Mouse (Mus musculus) midbrain, embryonic 16.5 days (tissue): ENCODE results near the gene Tmem210. TPM values are rescaled to one million over a fixed set of nuclear protein-coding genes. Genes with fewer than 3 reads are reported as not detected.
A peak's percentile ranks its signal among the peaks of the same experiment; 100 is the strongest.
"Not testable (repeated sequence)": the region's sequence is repeated elsewhere in the genome, so short reads cannot be mapped to it uniquely, and the experiment has no call there.

ENCODE experiments used
- ATAC-seq: fragments of 200-750 bp; cut with Nextera tagmentation; 2 replicates; pipeline ENCODE4 v1.8.0; 2017; ENCODE audit warnings: moderate TSS enrichment
- H3K27ac ChIP-seq: fragments of 300-500 bp; sonication (generic); 2 replicates; pipeline ENCODE4 v1.5.1; 2014; ENCODE audit warnings: mild to moderate bottlenecking, low read length, mixed read lengths
- H3K27me3 ChIP-seq: fragments of 300-500 bp; sonication (generic); 2 replicates; pipeline ENCODE4 v1.6.1; 2014; ENCODE audit warnings: low read depth, low read length, mixed read lengths; ENCODE audit not compliant: control insufficient read depth, insufficient read depth
- H3K36me3 ChIP-seq: fragments of 300-500 bp; sonication (generic); 2 replicates; pipeline ENCODE4 v1.6.1; 2014; ENCODE audit warnings: mild to moderate bottlenecking, low read length, moderate library complexity, mixed read lengths; ENCODE audit not compliant: control insufficient read depth, insufficient read depth
- H3K4me1 ChIP-seq: fragments of 300-500 bp; sonication (generic); 2 replicates; pipeline ENCODE4 v1.6.1; 2014; ENCODE audit warnings: mild to moderate bottlenecking, low read length, mixed read lengths; ENCODE audit not compliant: control insufficient read depth, insufficient read depth
- H3K4me2 ChIP-seq: fragments of 300-500 bp; sonication (generic); 2 replicates; pipeline ENCODE4 v1.6.1; 2014; ENCODE audit warnings: mild to moderate bottlenecking, low read length, mixed read lengths
- H3K4me3 ChIP-seq: fragments of 300-500 bp; sonication (generic); 2 replicates; pipeline ENCODE4 v1.5.1; 2014; ENCODE audit warnings: low read depth, mild to moderate bottlenecking, low read length, moderate library complexity, mixed read lengths
- H3K9ac ChIP-seq: fragments of 300-500 bp; sonication (generic); 2 replicates; pipeline ENCODE4 v1.6.1; 2014; ENCODE audit warnings: low read depth, low read length, mixed read lengths
- H3K9me3 ChIP-seq: fragments of 300-500 bp; sonication (generic); replicated peaks from 2 replicates; pipeline ENCODE4 v1.6.1; 2014; ENCODE audit warnings: mild to moderate bottlenecking, low read length, mixed read lengths; ENCODE audit not compliant: control insufficient read depth, poor library complexity, severe bottlenecking
- WGBS: fragments of 180-500 bp; shearing (Covaris S2); extraction: QIAGEN DNeasy Blood & Tissue Kit; methylation state at CpG from one replicate; pipeline ENCODE4 v1.1.7; 2014; 5-methylcytosine and 5-hydroxymethylcytosine counted together
- polyA plus RNA-seq: library from polyadenylated mRNA; unstranded; fragments of >200 nt; fragmentation: Nextera tagmentation; extraction: Ambion mirVana; gene quantifications from 2 replicates; pipeline ENCODE4 v1.2.1, GENCODE M21; 2015

The Tmem210 gene
- polyA plus RNA-seq, 1 experiment from 2014 or later: not detected

- peaks cover 15% of the 10 kb centered on the region for H3K36me3 ChIP-seq
- H3K27me3 ChIP-seq: no peaks in the 10 kb centered on the region
- no peak within 1 kb of the TSS for H3K27ac ChIP-seq
- no peak within 1 kb of the TSS for H3K4me3 ChIP-seq
- no peak within 1 kb of the TSS for H3K9ac ChIP-seq
- WGBS: 92% methylated on average over 10 of the region's 10 CpGs
- no peak within 1 kb of the TSS for H3K4me2 ChIP-seq
- ATAC-seq: no peak
- no peaks in the 10 kb centered on the region for H3K9me3 ChIP-seq
- H3K4me1 ChIP-seq: peaks cover 12% of the 10 kb centered on the region
Observed at GRCm38 (mm10) chr2:25246183-25247072, 41.5 kb upstream of the Tmem210 start, which contains the start of gene AL732309.1. Gene AL732309.1 (minus strand): TSS chr2:25246863.

- no peaks in the 10 kb centered on the region for H3K27me3 ChIP-seq
- no peak for ATAC-seq
- no peak overlapping the region for H3K4me2 ChIP-seq
- H3K27ac ChIP-seq: no peak overlapping the region
- peaks cover 13% of the 10 kb centered on the region for H3K36me3 ChIP-seq
- H3K9ac ChIP-seq: no peak overlapping the region
- 80% methylated on average over 1 of the region's 1 CpGs for WGBS
- H3K4me1 ChIP-seq: peaks cover 19% of the 10 kb centered on the region
- H3K4me3 ChIP-seq: no peak overlapping the region
- H3K9me3 ChIP-seq: no peaks in the 10 kb centered on the region
Observed at GRCm38 (mm10) chr2:25252331-25252730, 35.6 kb upstream of the Tmem210 start.

GRCm38 (mm10) chr2:25255284-25255779 lies 32.6 kb upstream of the Tmem210 start, which contains the start of gene Tmem203:
Gene Tmem203 (plus strand): TSS chr2:25255439.
- ATAC-seq: peak; percentile 91
- Histone ChIP-seq H3K36me3 (0 out of 2 replicates have a peak, but pooled peaks cover 4% of the 10 kb centered on the region), H3K4me2 (peak within 1 kb of the TSS; percentile 99), H3K9ac (peak within 1 kb of the TSS; percentile 89), H3K4me1 (peaks cover 23% of the 10 kb centered on the region), H3K27me3 (no peaks in the 10 kb centered on the region), H3K9me3 (no peaks in the 10 kb centered on the region), H3K27ac (peak within 1 kb of the TSS; percentile 83), H3K4me3 (peak within 1 kb of the TSS; percentile 97)
- under 1% methylated on average over 39 of the region's 39 CpGs for WGBS

GRCm38 (mm10) chr2:25256443-25257109 lies 31.4 kb upstream of the Tmem210 start:
- Histone ChIP-seq H3K4me2 (peak overlapping the region; percentile 99), H3K4me1 (peaks cover 23% of the 10 kb centered on the region), H3K4me3 (peak overlapping the region; percentile 97)
- H3K9ac ChIP-seq, H3K9me3 ChIP-seq, ATAC-seq, H3K27me3 ChIP-seq, H3K36me3 ChIP-seq, H3K27ac ChIP-seq: not testable (repeated sequence)
- WGBS: 54% methylated on average over 10 of the region's 12 CpGs

GRCm38 (mm10) chr2:25257250-25257649 lies 30.7 kb upstream of the Tmem210 start:
- 90% methylated on average over 5 of the region's 5 CpGs for WGBS
- ATAC-seq, H3K36me3 ChIP-seq, H3K27ac ChIP-seq, H3K4me3 ChIP-seq, H3K27me3 ChIP-seq, H3K4me2 ChIP-seq, H3K9me3 ChIP-seq, H3K9ac ChIP-seq: not testable (repeated sequence)
- H3K4me1 ChIP-seq: peaks cover 27% of the 10 kb centered on the region

- no peak overlapping the region for H3K4me3 ChIP-seq
- ATAC-seq: no peak
- peaks cover 36% of the 10 kb centered on the region for H3K4me1 ChIP-seq
- no peaks in the 10 kb centered on the region for H3K36me3 ChIP-seq
- peaks cover under 1% of the 10 kb centered on the region for H3K27me3 ChIP-seq
- no peak overlapping the region for H3K4me2 ChIP-seq
- no peak overlapping the region for H3K27ac ChIP-seq
- 44% methylated on average over 2 of the region's 2 CpGs for WGBS
- H3K9me3 ChIP-seq: no peaks in the 10 kb centered on the region
- H3K9ac ChIP-seq: no peak overlapping the region
Observed at GRCm38 (mm10) chr2:25258887-25259286, 29.1 kb upstream of the Tmem210 start.

- H3K27ac ChIP-seq: peak overlapping the region; percentile 69
- peaks cover 51% of the 10 kb centered on the region for H3K4me1 ChIP-seq
- peak overlapping the region; percentile 85 for H3K4me3 ChIP-seq
- H3K4me2 ChIP-seq: peak overlapping the region; percentile 64
- peak overlapping the region; percentile 71 for H3K9ac ChIP-seq
- ATAC-seq: peak; percentile 4
- H3K36me3 ChIP-seq: no peaks in the 10 kb centered on the region
- 43% methylated on average over 11 of the region's 12 CpGs for whole genome bisulfite sequencing
- H3K9me3 ChIP-seq: no peaks in the 10 kb centered on the region
- peaks cover 6% of the 10 kb centered on the region for H3K27me3 ChIP-seq
Observed at GRCm38 (mm10) chr2:25261870-25262269, 26.1 kb upstream of the Tmem210 start.

- H3K4me2 ChIP-seq: peak within 1 kb of the TSS; percentile 100
- H3K27me3 ChIP-seq: peaks cover 6% of the 10 kb centered on the region
- no peaks in the 10 kb centered on the region for H3K9me3 ChIP-seq
- ATAC-seq: peak; percentile 99
- WGBS: under 1% methylated on average over 39 of the region's 39 CpGs
- H3K27ac ChIP-seq: peak within 1 kb of the TSS; percentile 78
- no peaks in the 10 kb centered on the region for H3K36me3 ChIP-seq
- H3K9ac ChIP-seq: peak within 1 kb of the TSS; percentile 81
- peak within 1 kb of the TSS; percentile 85 for H3K4me3 ChIP-seq
- peaks cover 52% of the 10 kb centered on the region for H3K4me1 ChIP-seq
Observed at GRCm38 (mm10) chr2:25262291-25262767, 25.6 kb upstream of the Tmem210 start, which contains the start of gene Tprn. Gene Tprn (plus strand): TSS chr2:25262618.
